Mouse (Mus musculus) stomach, postnatal 0 days (tissue): ENCODE data around the gene Tysnd1. TPM values are rescaled to one million over a fixed set of nuclear protein-coding genes. Genes with fewer than 3 reads are reported as not detected.

ENCODE experiments used
- ATAC-seq: fragments of 200-750 bp; cut with Nextera tagmentation; 2 replicates; pipeline ENCODE4 v1.8.0; 2017; ENCODE audit not compliant: low FRiP score, low TSS enrichment
- DNase-seq: peaks from one replicate; pipeline ENCODE4 v3.0.0-alpha.2; 2016; ENCODE audit warnings: low spot score
- H3K27ac ChIP-seq: fragments of 300-500 bp; sonication (generic); replicated peaks from 2 replicates; pipeline ENCODE4 v1.5.1; 2014; ENCODE audit warnings: mild to moderate bottlenecking, control low read depth
- H3K27me3 ChIP-seq: fragments of 300-500 bp; sonication (generic); 2 replicates; pipeline ENCODE4 v1.6.1; 2014; ENCODE audit warnings: low read length; ENCODE audit not compliant: control insufficient read depth, insufficient read depth
- H3K36me3 ChIP-seq: fragments of 300-500 bp; sonication (generic); 2 replicates; pipeline ENCODE4 v1.6.1; 2014; ENCODE audit warnings: low read length, mixed read lengths; ENCODE audit not compliant: control insufficient read depth, insufficient read depth
- H3K4me1 ChIP-seq: fragments of 300-500 bp; sonication (generic); replicated peaks from 2 replicates; pipeline ENCODE4 v1.6.1; 2014; ENCODE audit warnings: antibody characterized with exemption; ENCODE audit not compliant: control insufficient read depth, insufficient read depth
- H3K4me2 ChIP-seq: fragments of 300-500 bp; sonication (generic); replicated peaks from 2 replicates; pipeline ENCODE4 v1.6.1; 2014; ENCODE audit warnings: low read depth, mild to moderate bottlenecking, control low read depth, moderate library complexity
- H3K4me3 ChIP-seq: fragments of 300-500 bp; sonication (generic); 2 replicates; pipeline ENCODE4 v1.5.1; 2014; ENCODE audit warnings: low read depth, low read length, control low read depth
- H3K9ac ChIP-seq: fragments of 300-500 bp; sonication (generic); 2 replicates; pipeline ENCODE4 v1.6.1; 2014; ENCODE audit warnings: mild to moderate bottlenecking, low read length, control low read depth, mixed read lengths
- H3K9me3 ChIP-seq: fragments of 300-500 bp; sonication (generic); 2 replicates; pipeline ENCODE4 v1.6.1; 2016; ENCODE audit warnings: low read length; ENCODE audit not compliant: control insufficient read depth
- CTCF ChIP-seq: IDR thresholded peaks from 2 replicates; pipeline ENCODE4 v1.5.1; 2016; ENCODE audit warnings: antibody characterized with exemption, low read depth, mild to moderate bottlenecking, moderate library complexity
- EP300 ChIP-seq: optimal IDR thresholded peaks from 2 replicates; pipeline ENCODE3; 2016; ENCODE audit warnings: antibody characterized with exemption
- WGBS: fragments of 180-500 bp; shearing (Covaris S2); extraction: QIAGEN DNeasy Blood & Tissue Kit; methylation state at CpG from one replicate; pipeline ENCODE4 v1.1.7; 2014; 5-methylcytosine and 5-hydroxymethylcytosine counted together
- polyA plus RNA-seq: library from polyadenylated mRNA; unstranded; fragments of >200 nt; fragmentation: Nextera tagmentation; extraction: Ambion mirVana; gene quantifications from 2 replicates; pipeline ENCODE4 v1.2.1, GENCODE M21; 2015

Tysnd1 gene
- 18.5 and 20.9 TPM in 2 replicates for polyA plus RNA-seq

GRCm38 (mm10) chr10:61694870-61695670 is at the start of gene Tysnd1:
Gene Tysnd1, plus strand, starts transcription at chr10:61695514.
- DNase-seq (peak; percentile 95), ATAC-seq (peak; percentile 95)
- no peaks in the 10 kb centered on the region for H3K27me3 ChIP-seq
- TF ChIP-seq EP300, result no peak
- TF ChIP-seq CTCF, result peak; percentile 64
- no peaks in the 10 kb centered on the region for H3K9me3 ChIP-seq
- 2% methylated on average over 34 of the region's 42 CpGs for WGBS
- peaks cover 5% of the 10 kb centered on the region; the same call in 1 of the 2 replicates for H3K4me1 ChIP-seq
- H3K36me3 ChIP-seq, result peaks cover 22% of the 10 kb centered on the region
- H3K4me3 ChIP-seq, result peak within 1 kb of the TSS; percentile 97
- peak within 1 kb of the TSS; percentile 88 for H3K9ac ChIP-seq
- peak within 1 kb of the TSS; percentile 99 for H3K4me2 ChIP-seq
- peak within 1 kb of the TSS; percentile 40 for H3K27ac ChIP-seq

DNA sequence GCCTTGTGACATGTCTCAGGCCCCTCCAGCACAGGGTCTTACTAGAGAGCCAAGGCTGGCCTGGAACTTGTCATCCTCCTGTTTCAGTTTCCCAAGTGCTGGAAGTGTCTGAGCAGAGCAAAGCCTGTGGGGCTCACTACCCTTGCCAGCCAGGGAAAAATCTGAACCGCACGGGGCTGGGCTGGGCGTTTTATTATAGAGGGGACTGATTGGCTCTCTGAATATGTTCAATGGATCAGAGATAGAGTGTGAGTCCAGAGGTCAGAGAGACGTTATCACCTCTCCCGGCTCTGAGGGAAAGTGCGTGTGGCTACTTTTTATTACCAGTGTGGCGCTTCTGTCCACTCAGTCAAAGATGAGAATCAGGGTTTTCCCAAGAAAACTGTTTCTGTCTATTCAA is 48.8 kb upstream of the Tysnd1 start:
- H3K9ac ChIP-seq, result no peak overlapping the region
- no peaks in the 10 kb centered on the region for H3K27me3 ChIP-seq
- ATAC-seq (peak; percentile 71), DNase-seq (peak; percentile 68)
- no peak for TF ChIP-seq CTCF
- no peak for TF ChIP-seq EP300
- H3K4me2 ChIP-seq, result no peak overlapping the region
- H3K4me1 ChIP-seq, result 0 out of 2 replicates have a peak, but pooled peaks cover 3% of the 10 kb centered on the region
- 52% methylated on average over 7 of the region's 7 CpGs for WGBS
- no peaks in the 10 kb centered on the region for H3K36me3 ChIP-seq
- no peaks in the 10 kb centered on the region for H3K9me3 ChIP-seq
- H3K27ac ChIP-seq, result no peak overlapping the region
- no peak overlapping the region for H3K4me3 ChIP-seq

DNA sequence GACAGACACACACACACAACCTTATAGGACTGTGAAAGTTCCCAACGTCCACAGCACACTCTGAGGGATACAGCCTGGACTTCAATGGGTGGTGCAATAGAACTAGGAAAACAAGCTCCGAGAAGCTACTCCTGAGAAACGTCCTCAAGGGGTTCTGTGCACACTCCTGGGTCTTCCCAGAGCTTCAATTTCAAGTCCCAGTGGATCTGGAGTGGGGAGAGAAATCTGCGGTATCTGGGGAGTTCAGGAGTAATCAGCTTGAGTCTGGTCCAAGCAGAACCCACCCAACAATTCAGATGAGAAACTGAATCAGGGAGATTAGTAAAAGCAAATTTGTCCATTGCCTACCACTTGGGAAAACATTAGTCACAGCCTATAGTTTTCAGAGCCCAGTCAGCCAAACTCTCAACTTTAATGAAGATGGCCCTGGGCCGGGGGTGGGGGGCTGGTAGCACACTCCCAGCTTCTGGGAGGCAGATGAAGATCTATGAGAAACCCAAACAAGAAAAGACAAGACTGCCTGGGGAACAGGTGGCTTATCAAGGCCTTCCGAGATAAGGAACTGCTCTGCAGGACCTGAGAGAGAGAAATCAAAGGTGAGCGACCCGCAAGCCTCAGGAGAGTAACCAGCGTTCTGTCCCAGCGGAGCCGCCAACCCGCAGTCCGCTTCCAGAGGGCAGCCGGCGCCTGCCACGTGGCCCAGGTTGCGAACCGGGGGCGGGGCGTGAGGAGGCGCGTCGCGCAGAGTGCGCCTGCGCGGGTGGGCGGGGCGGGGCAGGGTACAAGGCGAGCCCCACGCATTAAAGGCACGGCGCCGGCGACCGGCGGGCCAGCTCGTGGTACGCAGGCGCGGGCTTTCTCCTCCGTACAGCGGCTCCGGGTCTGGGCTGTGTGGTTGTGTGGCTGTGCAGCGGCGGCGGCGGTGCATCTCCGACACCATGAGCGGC is 47.3 kb upstream of the Tysnd1 start, which contains the start of gene Ppa1:
Ppa1 (plus strand) TSS at position 763 of the 947 bp plus-strand sequence.
- ATAC-seq, result peak; percentile 95
- Histone ChIP-seq H3K27me3 (no peaks in the 10 kb centered on the region), H3K36me3 (no peaks in the 10 kb centered on the region), H3K9ac (peak within 1 kb of the TSS; percentile 73), H3K4me1 (0 out of 2 replicates have a peak, but pooled peaks cover 3% of the 10 kb centered on the region), H3K4me3 (peak within 1 kb of the TSS; percentile 81), H3K27ac (peak within 1 kb of the TSS; percentile 81), H3K4me2 (peak within 1 kb of the TSS; percentile 93), H3K9me3 (no peaks in the 10 kb centered on the region)
- TF ChIP-seq EP300 (no peak), CTCF (no peak)
- peak; percentile 95 for DNase-seq
- WGBS, result 1% methylated on average over 42 of the region's 50 CpGs

GRCm38 (mm10) chr10:61648737-61649645 is 46.3 kb upstream of the Tysnd1 start:
- DNase-seq (peak; percentile 60), ATAC-seq (peak; percentile 58)
- WGBS, result 1% methylated on average over 35 of the region's 49 CpGs
- peak overlapping the region; percentile 93 for H3K4me2 ChIP-seq
- H3K9ac ChIP-seq, result peak overlapping the region; percentile 73
- H3K9me3 ChIP-seq, result no peaks in the 10 kb centered on the region
- H3K27me3 ChIP-seq, result no peaks in the 10 kb centered on the region
- no peak for TF ChIP-seq EP300
- H3K4me1 ChIP-seq, result 0 out of 2 replicates have a peak, but pooled peaks cover 3% of the 10 kb centered on the region
- H3K4me3 ChIP-seq, result peak overlapping the region; percentile 81
- H3K36me3 ChIP-seq, result no peaks in the 10 kb centered on the region
- H3K27ac ChIP-seq, result peak overlapping the region; percentile 81

GRCm38 (mm10) chr10:61654105-61654504 is 41.2 kb upstream of the Tysnd1 start:
- Histone ChIP-seq H3K9me3 (no peaks in the 10 kb centered on the region), H3K27ac (no peak overlapping the region), H3K4me1 (0 out of 2 replicates have a peak, but pooled peaks cover 3% of the 10 kb centered on the region), H3K9ac (no peak overlapping the region), H3K4me3 (no peak overlapping the region), H3K36me3 (no peaks in the 10 kb centered on the region; the same call in 1 of the 2 replicates), H3K27me3 (no peaks in the 10 kb centered on the region), H3K4me2 (no peak overlapping the region)
- DNase-seq (no peak), ATAC-seq (no peak)
- WGBS, result 86% methylated on average over 4 of the region's 4 CpGs
- TF ChIP-seq EP300 (no peak), CTCF (no peak)
